Mouse (Mus musculus) heart, embryonic 15.5 days (tissue): Measurements from ENCODE around the gene Asmt. TPM values are rescaled to one million over a fixed set of nuclear protein-coding genes. Genes with fewer than 3 reads are reported as not detected.

ENCODE experiments used
- ATAC-seq: fragments of 200-750 bp; cut with Nextera tagmentation; replicated peaks from 2 replicates; pipeline ENCODE4 v1.8.0; 2017; ENCODE audit warnings: low read depth, moderate TSS enrichment; ENCODE audit not compliant: insufficient number of reproducible peaks, insufficient read depth, low FRiP score
- H3K27ac ChIP-seq: fragments of 300-500 bp; sonication (generic); 2 replicates; pipeline ENCODE4 v1.5.1; 2015; ENCODE audit warnings: mild to moderate bottlenecking, inconsistent platforms
- H3K27me3 ChIP-seq: fragments of 300-500 bp; sonication (generic); 2 replicates; pipeline ENCODE4 v1.6.1; 2015; ENCODE audit warnings: inconsistent platforms
- H3K36me3 ChIP-seq: fragments of 300-500 bp; sonication (generic); 2 replicates; pipeline ENCODE4 v1.6.1; 2015; ENCODE audit warnings: mild to moderate bottlenecking, inconsistent platforms
- H3K4me1 ChIP-seq: fragments of 300-500 bp; sonication (generic); replicated peaks from 2 replicates; pipeline ENCODE4 v1.6.1; 2015; ENCODE audit warnings: inconsistent platforms
- H3K4me2 ChIP-seq: fragments of 300-500 bp; sonication (generic); 2 replicates; pipeline ENCODE4 v1.6.1; 2015; ENCODE audit warnings: inconsistent platforms, mild to moderate bottlenecking, moderate library complexity
- H3K4me3 ChIP-seq: fragments of 300-500 bp; sonication (generic); 2 replicates; pipeline ENCODE4 v1.5.1; 2015; ENCODE audit warnings: mild to moderate bottlenecking, inconsistent platforms
- H3K9ac ChIP-seq: fragments of 300-500 bp; sonication (generic); 2 replicates; pipeline ENCODE4 v1.6.1; 2015; ENCODE audit warnings: mild to moderate bottlenecking, inconsistent platforms
- H3K9me3 ChIP-seq: fragments of 300-500 bp; sonication (generic); replicated peaks from 2 replicates; pipeline ENCODE4 v1.6.1; 2016; ENCODE audit warnings: inconsistent platforms
- WGBS: fragments of 180-500 bp; shearing (Covaris S2); methylation state at CpG from one replicate; pipeline ENCODE4 v1.1.7; 2015; ENCODE audit warnings: mixed read lengths; 5-methylcytosine and 5-hydroxymethylcytosine counted together
- polyA plus RNA-seq: library from polyadenylated mRNA; unstranded; fragments of >200 nt; fragmentation: Nextera tagmentation; extraction: Ambion mirVana; gene quantifications from 2 replicates; pipeline ENCODE4 v1.2.1, GENCODE M21; 2015

Asmt gene
- polyA plus RNA-seq, result not detected in 2 replicates

- no peaks in the 10 kb centered on the region for H3K4me1 ChIP-seq
- H3K27ac ChIP-seq, result no peak within 1 kb of the TSS
- H3K4me2 ChIP-seq, result no peak within 1 kb of the TSS
- 91% methylated on average over 13 of the region's 16 CpGs for WGBS
- H3K27me3 ChIP-seq, result no peaks in the 10 kb centered on the region
- no peak within 1 kb of the TSS for H3K9ac ChIP-seq
- peaks cover 38% of the 10 kb centered on the region for H3K9me3 ChIP-seq
- no peak within 1 kb of the TSS for H3K4me3 ChIP-seq
- peak; percentile 36 for ATAC-seq
- H3K36me3 ChIP-seq, result 0 out of 2 replicates have a peak, but pooled peaks cover 4% of the 10 kb centered on the region
Measured at GRCm38 (mm10) chrX:170672594-170673092, at the start of gene Asmt. Asmt (plus strand) TSS chrX:170672644.

GRCm38 (mm10) chrX:170673233-170673951 is 948 bp downstream of the Asmt start:
- Histone ChIP-seq H3K9ac (no peak overlapping the region), H3K4me2 (no peak overlapping the region), H3K36me3 (0 out of 2 replicates have a peak, but pooled peaks cover 4% of the 10 kb centered on the region), H3K27me3 (no peaks in the 10 kb centered on the region), H3K27ac (no peak overlapping the region), H3K4me1 (no peaks in the 10 kb centered on the region), H3K4me3 (no peak overlapping the region), H3K9me3 (peaks cover 40% of the 10 kb centered on the region)
- 73% methylated on average over 41 of the region's 42 CpGs for WGBS
- ATAC-seq, result peak; percentile 58

- Histone ChIP-seq H3K9ac (no peak overlapping the region), H3K4me2 (no peak overlapping the region), H3K36me3 (0 out of 2 replicates have a peak, but pooled peaks cover 4% of the 10 kb centered on the region), H3K9me3 (peaks cover 40% of the 10 kb centered on the region), H3K4me1 (no peaks in the 10 kb centered on the region), H3K27me3 (no peaks in the 10 kb centered on the region), H3K4me3 (peak overlapping the region; percentile 15; the same call in 1 of the 2 replicates), H3K27ac (no peak overlapping the region)
- WGBS, result 78% methylated on average over 27 of the region's 27 CpGs
- peak; percentile 64 for ATAC-seq
Measured at GRCm38 (mm10) chrX:170674229-170674771, 1.9 kb downstream of the Asmt start.

- peak; percentile 40 for ATAC-seq
- WGBS, result 86% methylated on average over 39 of the region's 39 CpGs
- no peak overlapping the region for H3K9ac ChIP-seq
- no peak overlapping the region for H3K27ac ChIP-seq
- peaks cover 40% of the 10 kb centered on the region for H3K9me3 ChIP-seq
- no peaks in the 10 kb centered on the region for H3K27me3 ChIP-seq
- no peaks in the 10 kb centered on the region for H3K4me1 ChIP-seq
- 0 out of 2 replicates have a peak, but pooled peaks cover 4% of the 10 kb centered on the region for H3K36me3 ChIP-seq
- H3K4me2 ChIP-seq, result no peak overlapping the region
- H3K4me3 ChIP-seq, result no peak overlapping the region
Measured at GRCm38 (mm10) chrX:170674885-170675876, 2.7 kb downstream of the Asmt start.

GRCm38 (mm10) chrX:170675923-170676605 is 3.6 kb downstream of the Asmt start:
- no peak overlapping the region for H3K9ac ChIP-seq
- no peak overlapping the region for H3K27ac ChIP-seq
- 0 out of 2 replicates have a peak, but pooled peaks cover 4% of the 10 kb centered on the region for H3K36me3 ChIP-seq
- H3K27me3 ChIP-seq, result no peaks in the 10 kb centered on the region
- no peak overlapping the region for H3K4me2 ChIP-seq
- H3K9me3 ChIP-seq, result peaks cover 40% of the 10 kb centered on the region
- WGBS, result 93% methylated on average over 38 of the region's 39 CpGs
- peak; percentile 10; the same call in 1 of the 2 replicates for ATAC-seq
- H3K4me1 ChIP-seq, result no peaks in the 10 kb centered on the region
- no peak overlapping the region for H3K4me3 ChIP-seq

- no peak for ATAC-seq
- Histone ChIP-seq H3K4me1 (no peaks in the 10 kb centered on the region), H3K9ac (no peak overlapping the region), H3K4me3 (no peak overlapping the region), H3K9me3 (peaks cover 40% of the 10 kb centered on the region), H3K27ac (no peak overlapping the region), H3K4me2 (no peak overlapping the region), H3K36me3 (0 out of 2 replicates have a peak, but pooled peaks cover 4% of the 10 kb centered on the region), H3K27me3 (no peaks in the 10 kb centered on the region)
- 91% methylated on average over 67 of the region's 67 CpGs for WGBS
Measured at GRCm38 (mm10) chrX:170676606-170677239, 4.3 kb downstream of the Asmt start.

GRCm38 (mm10) chrX:170677266-170677665 is 4.8 kb downstream of the Asmt start:
- Histone ChIP-seq H3K4me3 (no peak overlapping the region), H3K9ac (no peak overlapping the region), H3K27ac (no peak overlapping the region), H3K9me3 (peaks cover 40% of the 10 kb centered on the region), H3K36me3 (0 out of 2 replicates have a peak, but pooled peaks cover 4% of the 10 kb centered on the region), H3K27me3 (no peaks in the 10 kb centered on the region), H3K4me1 (no peaks in the 10 kb centered on the region), H3K4me2 (no peak overlapping the region)
- WGBS, result 95% methylated on average over 17 of the region's 17 CpGs
- no peak for ATAC-seq

- no peaks in the 10 kb centered on the region for H3K27me3 ChIP-seq
- 97% methylated on average over 53 of the region's 53 CpGs for WGBS
- no peak for ATAC-seq
- H3K36me3 ChIP-seq, result 0 out of 2 replicates have a peak, but pooled peaks cover 4% of the 10 kb centered on the region
- no peak overlapping the region for H3K4me2 ChIP-seq
- no peaks in the 10 kb centered on the region for H3K4me1 ChIP-seq
- no peak overlapping the region for H3K9ac ChIP-seq
- H3K4me3 ChIP-seq, result no peak overlapping the region
- H3K9me3 ChIP-seq, result peaks cover 40% of the 10 kb centered on the region
- H3K27ac ChIP-seq, result no peak overlapping the region
Measured at GRCm38 (mm10) chrX:170677680-170678079, 5.2 kb downstream of the Asmt start.
